Mouse (Mus musculus) olfactory bulb, adult 2 months (tissue): ENCODE measurements around the gene Sgsh.

Experiments used
- CTCF ChIP-seq: fragments of 200-500 bp; IDR thresholded peaks from 2 replicates; pipeline ENCODE4 v1.5.1; 2012; ENCODE audit warnings: low read depth, mild to moderate bottlenecking, low read length, moderate library complexity; ENCODE audit not compliant: insufficient read depth
- POLR2A ChIP-seq: fragments of 200-500 bp; IDR thresholded peaks from 2 replicates; pipeline ENCODE4 v1.6.1; 2012; ENCODE audit warnings: mild to moderate bottlenecking, low read depth, low read length, moderate library complexity; ENCODE audit not compliant: insufficient read depth

DNA sequence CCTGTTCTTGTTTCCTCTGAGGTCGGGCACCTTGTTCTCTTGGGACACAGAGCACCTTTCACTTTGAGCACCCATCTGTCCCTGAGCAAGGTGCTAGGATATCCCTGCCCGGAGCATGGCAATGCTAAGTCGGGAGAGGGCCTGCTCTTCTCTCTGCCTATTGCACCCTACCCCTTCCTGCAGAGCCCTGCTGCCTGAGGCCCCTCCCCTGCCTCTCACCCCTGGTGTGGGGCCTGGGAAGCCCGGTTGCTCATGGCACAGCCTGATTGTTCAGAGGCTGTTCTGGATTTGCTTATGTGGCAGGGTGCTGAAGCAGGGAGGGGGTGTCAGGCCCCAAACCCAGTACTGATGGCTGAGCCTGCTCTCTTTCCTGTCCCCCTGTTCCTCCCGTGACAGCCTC lies 16.2 kb downstream of the Sgsh start:
- TF ChIP-seq CTCF (no peak), POLR2A (no peak)
